Mouse (Mus musculus) C2C12 (cell line): ENCODE data around the gene Mrps23. TPM values are rescaled to one million over a fixed set of nuclear protein-coding genes. Genes with fewer than 3 reads are reported as not detected.

Source experiments
- H3K27me3 ChIP-seq: one replicate; pipeline ENCODE4 v1.6.1; 2011; ENCODE audit not compliant: control insufficient read depth, insufficient read depth, insufficient read length
- H3K36me3 ChIP-seq: one replicate; pipeline ENCODE4 v1.6.1; 2011; ENCODE audit not compliant: control insufficient read depth, insufficient read depth
- H3K4me3 ChIP-seq: one replicate; pipeline ENCODE4 v1.5.1; 2011; ENCODE audit warnings: mild to moderate bottlenecking, control low read depth; ENCODE audit not compliant: poor library complexity, insufficient read depth, severe bottlenecking
- H3K79me2 ChIP-seq: one replicate; pipeline ENCODE4 v1.6.1; 2011; ENCODE audit not compliant: control insufficient read depth, insufficient read depth
- H3K79me3 ChIP-seq: one replicate; pipeline ENCODE4 v1.6.1; 2011; ENCODE audit warnings: low read depth, control low read depth
- H3ac ChIP-seq: one replicate; pipeline ENCODE3; 2011; ENCODE audit warnings: low read depth; ENCODE audit not compliant: control insufficient read depth, insufficient read length
- CEBPB ChIP-seq: IDR thresholded peaks from one replicate; pipeline ENCODE4 v1.6.1; 2011; ENCODE audit warnings: low read depth, mild to moderate bottlenecking, control low read depth, moderate library complexity
- CTCF ChIP-seq: IDR thresholded peaks from one replicate; pipeline ENCODE4 v1.5.1; 2011; ENCODE audit not compliant: control insufficient read depth, insufficient read depth, insufficient read length
- FOSL1 ChIP-seq: IDR thresholded peaks from one replicate; pipeline ENCODE4 v1.8.0; 2011; ENCODE audit warnings: mild to moderate bottlenecking, low read length; ENCODE audit not compliant: poor library complexity, insufficient read depth, severe bottlenecking
- MAX ChIP-seq: IDR thresholded peaks from one replicate; pipeline ENCODE4 v1.6.1; 2011; ENCODE audit warnings: mild to moderate bottlenecking, control low read depth
- MYOD1 ChIP-seq: IDR thresholded peaks from one replicate; pipeline ENCODE4 v1.6.1; 2011; ENCODE audit warnings: low read depth; ENCODE audit not compliant: control insufficient read depth, insufficient read length
- MYOG ChIP-seq: IDR thresholded peaks from one replicate; pipeline ENCODE4 v1.6.1; 2011; ENCODE audit not compliant: control insufficient read depth, insufficient read length; ENCODE audit errors: extremely low read depth
- USF1 ChIP-seq: IDR thresholded peaks from one replicate; pipeline ENCODE4 v1.6.1; 2011; ENCODE audit warnings: low read depth, mild to moderate bottlenecking, control low read depth, moderate library complexity
- polyA plus RNA-seq: library from polyadenylated mRNA; unstranded; fragments of >200 nt; fragmentation: generic; extraction: Trizol; gene quantifications from one replicate; pipeline ENCODE4 v1.2.1, GENCODE M21; 2012; ENCODE audit warnings: missing spikeins

The Mrps23 gene
- polyA plus RNA-seq, 1 experiment = 191 TPM

DNA sequence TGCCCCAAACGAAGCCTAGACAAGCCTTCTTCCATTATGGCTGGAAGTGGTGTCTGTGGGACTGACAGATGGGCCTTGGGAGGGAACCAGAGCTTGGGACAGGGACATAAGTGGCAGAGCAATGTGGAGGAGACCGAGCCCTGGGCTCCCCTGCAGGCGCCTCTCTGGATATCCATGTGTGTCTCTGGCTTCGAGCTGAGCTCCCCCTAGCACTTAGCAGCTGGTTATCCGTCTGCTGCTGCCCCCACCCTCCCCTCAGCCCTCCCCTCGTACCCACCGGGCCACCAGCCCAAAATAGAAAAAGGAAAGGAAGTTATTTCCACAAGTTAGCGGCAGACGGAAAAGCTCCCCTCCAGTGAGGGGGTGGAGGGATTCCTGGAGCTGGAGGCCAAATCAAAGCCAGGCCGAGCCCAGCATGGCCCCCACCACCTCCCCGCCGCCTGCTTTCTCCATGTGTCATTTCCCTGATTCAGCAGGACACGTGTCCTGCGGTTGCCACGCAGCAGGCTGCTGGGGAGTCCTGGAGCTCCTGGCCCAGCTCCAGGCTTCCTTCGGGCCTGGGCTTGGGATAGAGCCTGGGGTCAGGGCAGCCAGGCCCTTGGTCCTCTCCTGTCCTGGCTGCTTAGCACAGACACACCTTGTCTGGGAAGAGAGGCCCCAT lies 23.1 kb upstream of the Mrps23 start:
- Histone ChIP-seq H3K79me3 (no peaks in the 10 kb centered on the region), H3K4me3 (peak overlapping the region; percentile 21), H3K79me2 (no peaks in the 10 kb centered on the region), H3K36me3 (peaks cover 21% of the 10 kb centered on the region), H3ac (peak overlapping the region; percentile 9), H3K27me3 (no peaks in the 10 kb centered on the region)
- TF ChIP-seq MYOD1 (peak; percentile 79), FOSL1 (peak; percentile 54), MAX (peak; percentile 84), MYOG (no peak), USF1 (peak; percentile 90), CTCF (no peak)

DNA sequence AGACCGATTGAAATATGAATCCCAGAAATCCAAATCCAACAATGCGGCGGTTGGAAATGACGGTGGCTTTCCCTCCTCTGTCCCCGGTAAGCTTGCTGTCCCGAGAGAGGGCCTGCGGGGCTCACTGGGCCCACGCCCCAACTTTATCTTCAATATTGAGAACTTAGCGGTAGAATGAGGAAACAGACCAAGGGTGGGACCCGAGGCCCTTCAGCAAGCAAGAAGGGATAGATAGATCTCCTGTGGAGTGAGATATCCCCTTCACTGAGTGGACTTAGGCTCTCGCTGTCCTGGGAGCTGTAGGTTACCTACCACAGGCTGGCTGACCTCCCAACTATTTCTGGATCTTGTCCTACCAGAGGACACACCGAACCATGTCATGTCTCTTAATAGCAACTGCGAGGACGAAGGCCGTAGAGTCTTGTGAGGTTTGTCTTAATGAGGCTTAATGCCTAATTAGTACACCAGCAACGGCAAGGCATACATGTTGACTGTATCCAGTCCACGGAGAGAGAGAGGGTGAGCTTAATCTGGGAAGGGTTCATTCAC lies 19.5 kb upstream of the Mrps23 start:
- Histone ChIP-seq H3ac (no peak overlapping the region), H3K36me3 (peaks cover 19% of the 10 kb centered on the region), H3K79me2 (no peaks in the 10 kb centered on the region), H3K4me3 (no peak overlapping the region), H3K79me3 (no peaks in the 10 kb centered on the region), H3K27me3 (no peaks in the 10 kb centered on the region)
- TF ChIP-seq MYOD1 (no peak), USF1 (no peak), MAX (no peak), MYOG (no peak)

DNA sequence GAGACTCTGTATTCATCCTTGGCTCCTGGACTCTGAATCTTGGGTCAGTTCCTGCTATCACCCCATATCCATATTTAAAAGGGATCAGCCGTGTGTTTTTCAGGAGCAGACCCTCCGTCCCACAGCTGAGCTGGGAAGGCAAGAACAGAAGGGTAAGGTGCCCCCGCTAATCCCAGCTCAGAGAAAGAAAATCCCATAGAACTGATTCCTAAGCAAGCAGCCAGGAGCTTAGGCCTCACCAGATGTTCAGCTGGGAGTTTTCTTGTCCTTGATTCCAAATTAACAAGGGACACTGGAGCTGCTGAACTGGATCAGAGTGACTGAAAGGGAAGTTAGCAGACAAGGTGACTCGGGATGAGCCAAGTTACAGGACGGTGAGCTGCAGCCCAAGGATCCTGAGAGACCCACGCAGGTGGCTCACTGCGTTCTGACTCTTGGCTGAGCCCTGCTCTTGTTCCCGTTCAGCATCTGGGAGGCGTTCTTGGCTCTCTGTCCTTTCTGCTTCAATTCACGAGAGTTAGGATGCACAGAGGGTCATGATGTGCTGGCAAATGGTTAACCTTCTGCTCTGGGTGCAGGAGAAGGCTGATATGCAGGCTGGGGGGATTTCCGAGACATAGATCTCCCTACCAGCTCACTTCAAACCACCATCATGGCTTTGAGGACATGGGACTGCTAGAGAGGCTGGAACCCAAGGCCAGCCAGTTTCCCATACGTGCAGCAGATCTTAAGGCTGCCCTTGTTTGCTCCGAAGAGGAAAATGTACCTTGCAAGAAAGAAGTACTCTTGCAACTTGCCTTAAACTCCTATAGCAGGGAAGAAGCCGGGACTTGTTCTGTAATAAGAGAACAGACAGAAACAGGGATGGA lies 17.9 kb upstream of the Mrps23 start:
- Histone ChIP-seq H3K79me3 (no peaks in the 10 kb centered on the region), H3K36me3 (peaks cover 19% of the 10 kb centered on the region), H3ac (no peak overlapping the region), H3K27me3 (no peaks in the 10 kb centered on the region), H3K4me3 (no peak overlapping the region), H3K79me2 (no peaks in the 10 kb centered on the region)
- no peak for TF ChIP-seq FOSL1
- no peak for TF ChIP-seq USF1
- TF ChIP-seq MYOD1 = no peak
- no peak for TF ChIP-seq MYOG
- TF ChIP-seq MAX = no peak
- no peak for TF ChIP-seq CEBPB
- TF ChIP-seq CTCF = no peak

DNA sequence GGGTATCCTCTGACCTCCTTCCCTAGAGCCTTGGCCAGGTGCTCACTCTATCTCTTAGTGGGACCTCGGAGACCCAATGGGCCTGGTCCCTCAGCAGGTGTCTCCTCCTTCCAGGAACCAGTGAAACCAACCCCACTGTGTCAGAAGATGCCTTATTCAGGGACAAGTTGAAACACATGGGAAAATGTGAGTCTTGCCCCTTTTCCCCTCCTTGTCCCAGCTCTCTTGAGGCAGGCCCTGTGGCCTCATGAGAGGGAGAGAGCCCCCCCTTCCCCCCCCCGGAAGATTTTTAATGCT lies 17.3 kb upstream of the Mrps23 start:
- H3K79me3 ChIP-seq = no peaks in the 10 kb centered on the region
- H3K4me3 ChIP-seq = no peak overlapping the region
- TF ChIP-seq FOSL1 (no peak), CTCF (no peak), CEBPB (no peak), MYOD1 (no peak), MYOG (no peak), MAX (no peak), USF1 (no peak)

DNA sequence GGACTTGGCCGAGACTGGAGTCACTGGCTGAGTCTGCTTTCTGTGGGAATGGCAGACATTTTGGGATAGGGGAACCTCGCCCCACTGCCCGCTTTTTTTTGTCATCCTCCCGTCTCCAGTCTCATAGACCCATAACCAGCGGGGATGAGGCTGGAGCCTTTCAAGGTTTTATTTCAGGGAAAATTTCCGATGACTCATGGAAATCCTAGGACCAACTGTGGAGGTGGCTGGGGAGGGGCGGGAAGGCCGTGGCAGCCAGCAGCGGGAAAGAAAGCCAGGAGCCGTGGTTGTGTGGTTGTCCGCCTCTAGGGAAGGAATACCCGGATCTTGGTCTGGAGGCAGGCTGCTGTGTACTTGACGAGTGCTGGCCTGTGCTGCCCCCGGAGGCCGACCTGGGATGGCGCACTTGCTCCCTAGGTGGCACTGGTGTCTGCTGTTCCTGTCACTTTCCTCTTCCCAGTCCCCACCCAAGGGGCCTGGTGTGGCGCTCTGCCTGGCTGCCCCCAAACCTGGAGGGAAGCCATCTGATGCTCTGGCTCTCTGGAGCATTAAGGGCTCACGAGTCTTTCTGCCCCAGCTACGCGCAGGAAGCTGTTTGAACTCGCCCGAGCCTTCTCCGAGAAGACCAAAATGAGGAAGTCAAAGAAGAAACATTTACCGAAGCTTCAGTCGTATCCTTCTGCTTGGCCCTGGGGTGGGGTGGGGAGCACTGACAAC lies 16.6 kb upstream of the Mrps23 start:
- TF ChIP-seq MAX = peak; percentile 24
- peak; percentile 97 for TF ChIP-seq CTCF
- no peak for TF ChIP-seq USF1
- TF ChIP-seq CEBPB = no peak
- peak; percentile 49 for TF ChIP-seq MYOD1
- Histone ChIP-seq H3K79me3 (no peaks in the 10 kb centered on the region), H3K4me3 (no peak overlapping the region), H3K27me3 (no peaks in the 10 kb centered on the region), H3K36me3 (peaks cover 19% of the 10 kb centered on the region), H3ac (peak overlapping the region; percentile 6), H3K79me2 (no peaks in the 10 kb centered on the region)

More for the DNA sequence above, 17.3 kb upstream of the Mrps23 start:
- Histone ChIP-seq H3ac (peak overlapping the region; percentile 24), H3K36me3 (peaks cover 19% of the 10 kb centered on the region), H3K79me2 (no peaks in the 10 kb centered on the region), H3K27me3 (no peaks in the 10 kb centered on the region)

DNA sequence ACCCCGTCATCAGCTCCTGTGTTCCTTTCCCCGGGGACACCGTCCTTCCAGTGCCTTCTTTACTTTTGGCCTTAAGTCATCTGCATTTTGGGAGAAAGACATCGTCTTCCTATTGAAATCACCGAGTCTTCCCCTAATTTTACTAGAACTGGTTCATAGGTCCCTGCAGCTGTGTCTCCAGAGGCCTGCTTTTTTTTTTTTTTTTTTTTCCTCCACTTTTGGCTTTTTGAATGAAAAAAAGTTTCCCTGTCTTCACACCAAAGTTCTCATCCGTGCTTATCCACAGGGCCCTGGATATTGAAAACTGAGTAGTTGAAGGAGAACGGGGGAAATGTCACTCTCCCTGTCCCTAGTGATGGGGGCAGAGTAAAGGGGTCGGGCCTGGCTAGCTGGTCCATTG lies 16.0 kb upstream of the Mrps23 start:
- Histone ChIP-seq H3K4me3 (no peak overlapping the region), H3K79me3 (no peaks in the 10 kb centered on the region), H3K36me3 (peaks cover 14% of the 10 kb centered on the region), H3ac (no peak overlapping the region), H3K27me3 (no peaks in the 10 kb centered on the region), H3K79me2 (no peaks in the 10 kb centered on the region)
- no peak for TF ChIP-seq FOSL1
- TF ChIP-seq MAX = no peak
- no peak for TF ChIP-seq CEBPB
- TF ChIP-seq MYOD1 = no peak
- TF ChIP-seq USF1 = no peak
- no peak for TF ChIP-seq MYOG
- TF ChIP-seq CTCF = no peak
